Mouse (Mus musculus) MEL (cell line): ENCODE measurements at regions not wholly inside any gene's neighbourhood (a gene's known extent, or its start where the extent isn't known, plus 50 kb on each side); places are given as distances from the start of the nearest gene placed in this dataset.

ENCODE experiments used
- CTCF ChIP-seq, 3 experiments: IDR thresholded peaks in 2 of 3; conservative IDR thresholded peaks in 1 of 3; 2 replicates each; pipeline ENCODE4 v1.5.1; 2011 to 2012; ENCODE audit warnings: low read length in 3 of 3, low read depth in 2 of 3, mild to moderate bottlenecking in 2 of 3, improper control_type of control experiment in 1 of 3, inconsistent platforms in 1 of 3, mixed read lengths in 1 of 3, moderate library complexity in 1 of 3; ENCODE audit not compliant: control insufficient read depth in 1 of 3, insufficient read depth in 1 of 3, poor library complexity in 1 of 3, severe bottlenecking in 1 of 3
- EP300 ChIP-seq, 2 experiments: IDR thresholded peaks; 2 replicates each; pipeline ENCODE4 v1.6.1; 2011; ENCODE audit warnings: improper control_type of control experiment in 2 of 2, low read length in 2 of 2, low read depth in 1 of 2, mild to moderate bottlenecking in 1 of 2
- GATA1 ChIP-seq: IDR thresholded peaks from 2 replicates; pipeline ENCODE4 v1.6.1; 2011; ENCODE audit warnings: low read depth, low read length, improper control_type of control experiment
- MEF2A ChIP-seq: IDR thresholded peaks from 2 replicates; pipeline ENCODE4 v1.6.1; 2014; ENCODE audit warnings: low read depth, mild to moderate bottlenecking, inconsistent platforms, low read length, improper control_type of control experiment; ENCODE audit not compliant: poor library complexity, insufficient replicate concordance, severe bottlenecking; ENCODE audit errors: extremely low read depth
- MYC ChIP-seq: IDR thresholded peaks from 2 replicates; pipeline ENCODE4 v1.6.1; 2011; ENCODE audit warnings: low read depth, mild to moderate bottlenecking, low read length, improper control_type of control experiment, moderate library complexity

DNA sequence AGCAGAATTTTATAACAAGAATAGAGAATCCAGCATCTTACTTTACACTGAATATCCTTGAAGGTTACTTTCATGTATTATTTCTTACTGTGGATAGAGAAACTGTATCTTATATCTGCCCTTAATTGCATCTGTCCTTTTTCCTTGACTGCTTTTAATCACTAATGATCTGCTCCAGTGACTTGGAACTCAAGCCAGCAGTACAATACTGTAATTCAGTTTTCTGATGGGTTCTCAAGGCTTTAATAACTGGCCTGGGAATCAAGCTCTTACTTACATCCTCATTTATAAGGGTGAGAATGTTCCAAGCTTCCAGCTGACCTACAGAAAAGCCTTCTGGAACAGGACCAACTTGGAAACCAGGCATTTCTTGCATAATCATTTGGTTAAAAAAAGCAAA, 120.2 kb upstream of the Ugt8a start:
- no peak for TF ChIP-seq GATA1
- TF ChIP-seq MYC: no peak
- TF ChIP-seq EP300 (IDR thresholded peaks at IDR 0.05; ENCODE audit: low read depth in 1 of 2, low read length in 2 of 2): no peak
- TF ChIP-seq MEF2A: no peak
- no peak for TF ChIP-seq CTCF (IDR thresholded peaks at IDR 0.05 in 2 of 3, conservative IDR thresholded peaks at IDR 0.05 in 1 of 3; ENCODE audit: control insufficient read depth in 1 of 3, insufficient read depth in 1 of 3, low read depth in 2 of 3, low read length in 3 of 3, poor library complexity in 1 of 3, severe bottlenecking in 1 of 3)
